Mouse (Mus musculus): ENCODE results near the gene Tmprss2. TPM values are rescaled to one million over a fixed set of nuclear protein-coding genes. Genes with fewer than 3 reads are reported as not detected.

Gene Tmprss2
- polyA plus RNA-seq, 1 experiment from 2014 or later: 0.23 TPM

GRCm38 (mm10) chr16:97516341-97516740 lies 94.7 kb downstream of the Tmprss2 start:
- H3K36me3 ChIP-seq (ENCODE audit: control insufficient read depth, insufficient read depth, low read length): no peaks in the 10 kb centered on the region
- H3K27me3 ChIP-seq (ENCODE audit: control insufficient read depth, insufficient read depth, low read length): no peaks in the 10 kb centered on the region
- H3K9me3 ChIP-seq (ENCODE audit: control insufficient read depth, low read length): no peaks in the 10 kb centered on the region
- DNase-seq (ENCODE audit: low spot score, missing footprints) (no peak), ATAC-seq (ENCODE audit: low FRiP score) (no peak)
- H3K9ac ChIP-seq (ENCODE audit: low read length): no peak overlapping the region
- H3K4me3 ChIP-seq (ENCODE audit: low read depth, low read length): no peak overlapping the region
- WGBS: 75% methylated on average over 3 of the region's 3 CpGs
- no peaks in the 10 kb centered on the region for H3K4me1 ChIP-seq (ENCODE audit: control insufficient read depth, insufficient read depth, low read length)
- H3K4me2 ChIP-seq: no peak overlapping the region
- H3K27ac ChIP-seq (ENCODE audit: low read depth, low read length): no peak overlapping the region

Other genes with a start within 250 kb of the Tmprss2 start
- gene Mx1, start 148.3 kb downstream of the Tmprss2 start, polyA plus RNA-seq (2014; fragmentation: Nextera tagmentation; extraction: Ambion mirVana): 0.04 TPM in 1 of 2 replicates, not detected in the other
- not detected in 2 replicates for gene Fam3b, start 96.4 kb downstream of the Tmprss2 start, polyA plus RNA-seq (2014; fragmentation: Nextera tagmentation; extraction: Ambion mirVana)
- 0.57 and 0.94 TPM in 2 replicates for gene Ripk4, start 152.6 kb upstream of the Tmprss2 start, polyA plus RNA-seq (2014; fragmentation: Nextera tagmentation; extraction: Ambion mirVana)
- 12.0 and 12.2 TPM in 2 replicates for gene Prdm15, start 240.7 kb upstream of the Tmprss2 start, polyA plus RNA-seq (2014; fragmentation: Nextera tagmentation; extraction: Ambion mirVana)

All from midbrain, embryonic 11.5 days (tissue).